ENCODE assay signal across 11 mouse cellular contexts in the genomic region with DNA sequence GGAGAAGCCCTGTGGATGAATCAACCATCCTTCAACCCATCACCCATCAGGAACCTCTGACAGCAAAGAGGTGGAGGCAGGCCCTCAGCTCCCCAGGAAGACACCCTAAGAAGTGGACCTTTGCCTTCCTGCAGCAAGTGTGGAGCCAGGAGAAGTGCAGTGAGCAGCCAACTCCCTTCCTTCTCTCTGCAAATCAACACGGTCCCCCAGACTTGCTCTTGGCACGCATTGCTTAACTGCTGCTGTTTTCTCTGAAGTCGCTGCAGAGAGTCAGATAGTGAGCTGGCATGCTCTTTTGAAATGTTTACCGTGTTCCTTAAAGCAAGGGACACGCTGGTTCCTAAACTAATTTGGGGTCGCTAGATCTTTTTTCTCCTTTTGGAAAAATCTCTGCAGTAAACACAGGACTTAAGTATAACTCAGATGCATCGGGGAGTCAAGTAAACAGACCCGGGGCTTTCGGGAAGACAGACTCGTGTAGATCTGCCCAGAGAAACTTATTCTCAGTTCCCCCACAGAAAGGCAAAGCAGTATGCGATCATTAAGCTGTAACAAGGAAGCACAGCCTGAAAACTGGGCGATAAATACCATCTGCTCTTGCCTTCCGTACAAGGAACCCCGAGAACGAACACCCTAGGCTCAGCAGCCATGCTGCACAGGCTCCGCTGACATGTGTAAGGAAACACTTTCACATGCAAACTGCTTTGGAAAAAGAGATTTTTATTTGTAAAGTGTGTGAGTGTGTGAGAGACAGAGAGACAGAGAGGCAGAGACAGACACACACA.
DNase-seq lines count a peak whose midpoint lies in the region; ATAC-seq and TF ChIP-seq lines count a peak whose summit lies in the region.
"Had no signal": no experiment of that assay in that cellular context is flagged by ENCODE, and none has a peak within 500 bp of the region (broad histone marks: within the 10 kb centered on the region; RNA-seq: fewer than 3 reads in every experiment).

No protein-coding gene starts in this region.

- H3K4me3 ChIP-seq in hindbrain, postnatal 0 days (ENCODE audit: low read length): no peak overlapping the region
- H3K4me3 ChIP-seq in hindbrain, embryonic 14.5 days (replicated peaks; ENCODE audit: low read length): no peak overlapping the region
- no peak overlapping the region for H3K4me3 ChIP-seq in kidney, embryonic 15.5 days (replicated peaks)

- ATAC-seq in hindbrain, postnatal 0 days: no peak
- no peak for ATAC-seq in hindbrain, embryonic 14.5 days (ENCODE audit: low FRiP score)
- ATAC-seq in kidney, embryonic 15.5 days (replicated peaks; ENCODE audit: low FRiP score): no peak
- ATAC-seq: midbrain, embryonic 16.5 days had no signal

- no peak overlapping the region for H3K9ac ChIP-seq in hindbrain, postnatal 0 days (replicated peaks; ENCODE audit: low read length)
- no peak overlapping the region for H3K9ac ChIP-seq in hindbrain, embryonic 14.5 days
- H3K9ac ChIP-seq in kidney, embryonic 15.5 days: no peak overlapping the region

- TF ChIP-seq CTCF in hindbrain, postnatal 0 days (IDR thresholded peaks at IDR 0.05; ENCODE audit: low read depth): no peak

- no peaks in the 10 kb centered on the region for H3K9me3 ChIP-seq in hindbrain, postnatal 0 days (ENCODE audit: low read length)
- no peaks in the 10 kb centered on the region for H3K9me3 ChIP-seq in hindbrain, embryonic 14.5 days (ENCODE audit: control insufficient read depth, low read length)
- no peaks in the 10 kb centered on the region for H3K9me3 ChIP-seq in kidney, embryonic 15.5 days (replicated peaks)

- WGBS in hindbrain, postnatal 0 days: 47% methylated on average over 16 of the region's 16 CpGs
- 80% methylated on average over 16 of the region's 16 CpGs for WGBS in hindbrain, embryonic 14.5 days
- WGBS in kidney, embryonic 15.5 days: 60% methylated on average over 16 of the region's 16 CpGs

- no peaks in the 10 kb centered on the region for H3K36me3 ChIP-seq in hindbrain, postnatal 0 days (ENCODE audit: insufficient read depth, low read length)
- no peaks in the 10 kb centered on the region for H3K36me3 ChIP-seq in hindbrain, embryonic 14.5 days (replicated peaks; ENCODE audit: control insufficient read depth, insufficient read depth)
- no peaks in the 10 kb centered on the region for H3K36me3 ChIP-seq in kidney, embryonic 15.5 days

- peak; percentile 58 for DNase-seq in hindbrain, postnatal 0 days (ENCODE audit: low spot score)
- DNase-seq in hindbrain, embryonic 14.5 days (ENCODE audit: low spot score): no peak
- peak; percentile 47 for DNase-seq in right cerebral cortex, adult 18-20 months
- DNase-seq in right cerebral cortex, postnatal 4 days: no peak
- peak; percentile 20 for DNase-seq in layer of hippocampus, adult 9-10 months (ENCODE audit: low spot score)
- DNase-seq in B cell, adult 2 months: no peak
- DNase-seq: adrenal gland, adult 8-10 months; kidney, postnatal 10 days had no signal

- no peaks in the 10 kb centered on the region for H3K4me1 ChIP-seq in hindbrain, postnatal 0 days (ENCODE audit: insufficient read depth, low read length)
- no peaks in the 10 kb centered on the region for H3K4me1 ChIP-seq in hindbrain, embryonic 14.5 days (replicated peaks; ENCODE audit: control insufficient read depth, insufficient read depth, low read length)
- H3K4me1 ChIP-seq in kidney, embryonic 15.5 days: no peaks in the 10 kb centered on the region

- H3K27ac ChIP-seq in hindbrain, postnatal 0 days: no peak overlapping the region
- no peak overlapping the region for H3K27ac ChIP-seq in hindbrain, embryonic 14.5 days
- no peak overlapping the region for H3K27ac ChIP-seq in kidney, embryonic 15.5 days

- 0 out of 2 replicates have a peak overlapping the region, but pooled peaks have one; percentile 11 for H3K4me2 ChIP-seq in hindbrain, postnatal 0 days (ENCODE audit: low read depth, low read length)
- no peak overlapping the region for H3K4me2 ChIP-seq in hindbrain, embryonic 14.5 days (replicated peaks)
- H3K4me2 ChIP-seq in kidney, embryonic 15.5 days: no peak overlapping the region
- H3K4me2 ChIP-seq: liver, embryonic 11.5 days had no signal

- H3K27me3 ChIP-seq in hindbrain, postnatal 0 days (ENCODE audit: insufficient read depth, low read length): no peaks in the 10 kb centered on the region
- no peaks in the 10 kb centered on the region for H3K27me3 ChIP-seq in hindbrain, embryonic 14.5 days (ENCODE audit: control insufficient read depth, insufficient read depth, low read length)
- peaks cover 4% of the 10 kb centered on the region; the same call in 1 of the 2 replicates for H3K27me3 ChIP-seq in kidney, embryonic 15.5 days

Comparison
In these comparisons a context has a peak if more than half of its experiments do, and no peak if none do; other contexts are left out.
1. DNase-seq: peak in hindbrain, postnatal 0 days (single experiment), right cerebral cortex, adult 18-20 months (single experiment) and layer of hippocampus, adult 9-10 months (single experiment); none in hindbrain, embryonic 14.5 days (single experiment), right cerebral cortex, postnatal 4 days (single experiment) and B cell, adult 2 months (0 of 2).